Mouse (Mus musculus): ENCODE measurements around the gene Thada.

Thada gene

GRCm38 (mm10) chr17:84474312-84474711 lies 8.3 kb upstream of the Thada start:
- DNase-seq = peak in 1 of 2 experiments; percentile 34

GRCm38 (mm10) chr17:84435012-84435411 lies 31.0 kb downstream of the Thada start:
- no peak for DNase-seq

- DNase-seq = no peak
These were observed 31.8 kb downstream of the Thada start for GRCm38 (mm10) chr17:84434233-84434632.

GRCm38 (mm10) chr17:84431991-84432390 lies 34.0 kb downstream of the Thada start:
- DNase-seq = no peak

- DNase-seq = no peak
These were observed 41.7 kb downstream of the Thada start for GRCm38 (mm10) chr17:84424258-84424657.

- DNase-seq = no peak
These were observed 43.1 kb downstream of the Thada start for GRCm38 (mm10) chr17:84422916-84423315.

GRCm38 (mm10) chr17:84422001-84422785 lies 43.8 kb downstream of the Thada start:
- DNase-seq = peak; percentile 49 to 84

- DNase-seq = peak in 1 of 2 experiments; percentile 21
These were observed 45.0 kb downstream of the Thada start for GRCm38 (mm10) chr17:84421042-84421441.

- no peak for DNase-seq
These were observed 45.7 kb downstream of the Thada start for GRCm38 (mm10) chr17:84420276-84420639.

GRCm38 (mm10) chr17:84419326-84420275 lies 46.4 kb downstream of the Thada start:
- peak in 1 of 2 experiments; percentile 19 for DNase-seq

GRCm38 (mm10) chr17:84415936-84416335 lies 50.1 kb downstream of the Thada start:
- no peak for DNase-seq

GRCm38 (mm10) chr17:84408731-84409130 lies 57.3 kb downstream of the Thada start:
- no peak for DNase-seq

- DNase-seq = peak in 1 of 2 experiments; percentile 27
These were observed 60.4 kb downstream of the Thada start for GRCm38 (mm10) chr17:84405616-84406015.

- no peak for DNase-seq
These were observed 64.2 kb downstream of the Thada start for GRCm38 (mm10) chr17:84401796-84402195.

GRCm38 (mm10) chr17:84399431-84399830 lies 66.6 kb downstream of the Thada start:
- no peak for DNase-seq

- no peak for DNase-seq
These were observed 76.0 kb downstream of the Thada start for GRCm38 (mm10) chr17:84390026-84390425.

- DNase-seq = no peak
These were observed 79.8 kb downstream of the Thada start for GRCm38 (mm10) chr17:84386176-84386575.

- no peak for DNase-seq
These were observed 80.3 kb downstream of the Thada start for GRCm38 (mm10) chr17:84385696-84386095.

GRCm38 (mm10) chr17:84384661-84385060 lies 81.3 kb downstream of the Thada start:
- DNase-seq = no peak

- no peak for DNase-seq
These were observed 85.7 kb downstream of the Thada start for GRCm38 (mm10) chr17:84380340-84380739.

GRCm38 (mm10) chr17:84376882-84377281 lies 89.1 kb downstream of the Thada start:
- no peak for DNase-seq

GRCm38 (mm10) chr17:84372411-84373045 lies 93.5 kb downstream of the Thada start:
- DNase-seq = no peak

- no peak for DNase-seq
These were observed 95.6 kb downstream of the Thada start for GRCm38 (mm10) chr17:84370385-84370784.
